Mouse (Mus musculus): ENCODE measurements around the gene Mboat7. TPM values are rescaled to one million over a fixed set of nuclear protein-coding genes. Genes with fewer than 3 reads are reported as not detected.

Mboat7 gene
- total and polyA plus RNA-seq, 3 experiments: 31.1 to 113 TPM; not detected in 1

- Histone ChIP-seq H3K36me3 (ENCODE audit: control insufficient read depth in 1 of 2, insufficient read depth in 2 of 2, low read length in 2 of 2) (peaks cover 6 to 18% of the 10 kb centered on the region in 2 experiments), H3K9me3 (replicated peaks; ENCODE audit: insufficient read depth, low read length) (no peaks in the 10 kb centered on the region), H3K27me3 (ENCODE audit: control insufficient read depth in 1 of 2, insufficient read depth in 2 of 2, low read length in 2 of 2) (no peaks in the 10 kb centered on the region), H3K79me2 (ENCODE audit: control insufficient read depth, insufficient read depth, low read length, poor library complexity) (peaks cover 28% of the 10 kb centered on the region), H3K27ac (ENCODE audit: control insufficient read depth, low read depth, low read length) (peak within 1 kb of the TSS; percentile 98), H3K4me1 (ENCODE audit: control insufficient read depth in 1 of 2, insufficient read depth in 2 of 2, low read length in 2 of 2) (peaks cover 0 to 8% of the 10 kb centered on the region in 2 experiments; a peak in 1 of 4 replicates), H3K4me3 (ENCODE audit: control insufficient read depth in 1 of 2, insufficient read depth in 1 of 2, low read depth in 2 of 2, low read length in 2 of 2) (peak within 1 kb of the TSS; percentile 73 to 99), H3K9ac (ENCODE audit: control insufficient read depth, low read depth, low read length, poor library complexity, severe bottlenecking) (peak within 1 kb of the TSS; percentile 99)
- peak; percentile 97 for DNase-seq (ENCODE audit: low read depth, low spot score)
- TF ChIP-seq ZNF384 (IDR thresholded peaks at IDR 0.05; ENCODE audit: low read depth, low read length) (no peak), UBTF (IDR thresholded peaks at IDR 0.05; ENCODE audit: borderline replicate concordance, insufficient read depth, low read depth, low read length) (no peak), USF1 (IDR thresholded peaks at IDR 0.05; ENCODE audit: low read depth, low read length) (no peak), E2F4 (IDR thresholded peaks at IDR 0.05; ENCODE audit: borderline replicate concordance, low read depth, low read length) (no peak), ZMIZ1 (IDR thresholded peaks at IDR 0.05; ENCODE audit: low read depth, low read length) (peak; percentile 99), MYB (IDR thresholded peaks at IDR 0.05; ENCODE audit: low read depth, low read length) (peak; percentile 58; the same call in 1 of the 2 replicates), SIN3A (IDR thresholded peaks at IDR 0.05; ENCODE audit: low read length) (peak; percentile 92), GATA1 (IDR thresholded peaks at IDR 0.05; ENCODE audit: low read depth, low read length) (no peak), USF2 (IDR thresholded peaks at IDR 0.05; ENCODE audit: borderline replicate concordance in 1 of 2, insufficient read depth in 1 of 2, low read depth in 1 of 2, low read length in 2 of 2) (no peak), ZKSCAN1 (IDR thresholded peaks at IDR 0.05; ENCODE audit: low read depth, low read length) (no peak), CHD1 (IDR thresholded peaks at IDR 0.05; ENCODE audit: low read depth, low read length) (peak; percentile 97), BHLHE40 (IDR thresholded peaks at IDR 0.05; ENCODE audit: borderline replicate concordance, low read depth, low read length) (no peak), HCFC1 (IDR thresholded peaks at IDR 0.05; ENCODE audit: low read depth, low read length) (peak; percentile 89), POLR2A (IDR thresholded peaks at IDR 0.05; ENCODE audit: control insufficient read depth in 1 of 2, insufficient read depth in 1 of 2, low read depth in 1 of 2, low read length in 2 of 2, poor library complexity in 1 of 2) (peak; percentile 95 to 100), ZC3H11A (IDR thresholded peaks at IDR 0.05; ENCODE audit: low read depth, low read length) (no peak), CTCF (IDR thresholded peaks at IDR 0.05 in 2 of 3, conservative IDR thresholded peaks at IDR 0.05 in 1 of 3; ENCODE audit: control insufficient read depth in 1 of 3, insufficient read depth in 1 of 3, low read depth in 2 of 3, low read length in 3 of 3, poor library complexity in 1 of 3, severe bottlenecking in 1 of 3) (no peak), TAL1 (IDR thresholded peaks at IDR 0.05; ENCODE audit: low read length) (no peak), KAT2A (conservative IDR thresholded peaks at IDR 0.05; ENCODE audit: low read depth, low read length) (peak; percentile 56; the same call in 1 of the 2 replicates), RCOR1 (IDR thresholded peaks at IDR 0.05; ENCODE audit: low read depth, low read length) (no peak; the same call in 1 of the 2 replicates), TBP (IDR thresholded peaks at IDR 0.05; ENCODE audit: low read depth, low read length) (peak; percentile 99), POLR2AphosphoS2 (IDR thresholded peaks at IDR 0.05; ENCODE audit: low read length) (peak; percentile 99), ETS1 (IDR thresholded peaks at IDR 0.05; ENCODE audit: low read depth, low read length) (no peak), MAFK (IDR thresholded peaks at IDR 0.05; ENCODE audit: borderline replicate concordance, low read depth, low read length) (no peak), MAX (IDR thresholded peaks at IDR 0.05; ENCODE audit: low read length) (no peak), MXI1 (IDR thresholded peaks at IDR 0.05; ENCODE audit: low read depth, low read length) (0 out of 2 replicates have a peak, but pooled peaks have one; percentile 5), EP300 (IDR thresholded peaks at IDR 0.05; ENCODE audit: low read depth in 1 of 2, low read length in 2 of 2) (no peak), TCF12 (IDR thresholded peaks at IDR 0.05; ENCODE audit: low read depth, low read length) (peak; percentile 70), MYC (IDR thresholded peaks at IDR 0.05; ENCODE audit: low read depth, low read length) (no peak; the same call in 1 of the 2 replicates), JUND (IDR thresholded peaks at IDR 0.05; ENCODE audit: low read depth, low read length) (no peak), CHD2 (IDR thresholded peaks at IDR 0.05; ENCODE audit: low read length) (no peak), RAD21 (IDR thresholded peaks at IDR 0.05; ENCODE audit: low read depth, low read length) (no peak), NELFE (IDR thresholded peaks at IDR 0.05; ENCODE audit: low read depth, low read length) (peak; percentile 100), MEF2A (IDR thresholded peaks at IDR 0.05; ENCODE audit: extremely low read depth, insufficient replicate concordance, low read depth, low read length, poor library complexity, severe bottlenecking) (no peak), NRF1 (IDR thresholded peaks at IDR 0.05; ENCODE audit: insufficient read depth, low read depth, low read length, poor library complexity, severe bottlenecking) (peak; percentile 77), SMC3 (IDR thresholded peaks at IDR 0.05; ENCODE audit: low read depth, low read length) (no peak), GABPA (IDR thresholded peaks at IDR 0.05; ENCODE audit: low read depth, low read length) (no peak), MAZ (IDR thresholded peaks at IDR 0.05; ENCODE audit: low read depth, low read length) (no peak)
These were observed 10.6 kb upstream of the Mboat7 start, which contains the start of gene Rps9 for GRCm38 (mm10) chr7:3703879-3704441. Gene Rps9 (plus strand): TSS chr7:3703993.

Measured in MEL (cell line).